Mouse (Mus musculus) heart, postnatal 25 days (tissue): ENCODE results near the gene Tmem160. TPM values are rescaled to one million over a fixed set of nuclear protein-coding genes. Genes with fewer than 3 reads are reported as not detected.

Experiments used
- DNase-seq: peaks from one replicate; pipeline ENCODE4 v3.0.0; 2022; ENCODE audit warnings: low spot score
- intact Hi-C: fragments of 180-260 bp; cut with DNase I; formaldehyde crosslinking; loops from one replicate; pipeline ENCODE4 v1.15.1; 2025
- total RNA-seq, 2 experiments: library from RNA; stranded (reverse); gene quantifications; 2 replicates each; pipeline ENCODE4 v1.2.3; 2021

The Tmem160 gene
- total RNA-seq, 2 experiments from 2014 or later, result 82.2 to 88.1 TPM

DNA sequence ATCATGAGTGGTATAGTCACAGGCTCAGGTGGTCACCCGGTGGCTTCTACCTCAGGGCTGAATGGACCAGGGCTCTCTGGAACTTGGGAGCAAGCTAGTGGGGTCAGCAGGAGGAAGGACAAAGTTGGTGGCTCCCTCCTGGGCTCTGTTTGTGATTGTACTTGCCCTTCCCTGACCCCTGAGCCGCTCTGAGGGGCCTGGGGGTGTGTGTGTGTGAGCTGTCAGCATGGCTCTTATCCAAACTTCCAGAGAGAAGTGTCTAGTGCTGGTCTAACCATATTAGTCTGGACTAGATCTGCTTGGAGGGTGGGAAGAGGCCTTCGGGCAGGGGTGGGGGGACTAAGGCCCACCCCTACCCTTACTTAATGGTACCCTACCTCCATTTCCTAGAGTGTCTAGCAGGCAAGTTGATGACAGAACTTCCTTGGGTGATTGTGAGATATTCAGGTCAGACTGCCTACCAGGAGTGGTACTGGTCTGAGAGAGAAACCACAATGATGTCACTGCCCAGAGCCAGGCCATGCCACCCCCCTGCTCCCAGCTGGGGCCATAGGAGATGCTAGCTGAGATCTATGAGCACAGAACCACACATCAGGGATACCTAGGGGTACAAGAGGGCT is 19.1 kb upstream of the Tmem160 start:
- no peak for DNase-seq
- intact Hi-C loops, result no loop called here

- no peak for DNase-seq
- intact Hi-C loops, result no loop called here
These were observed 17.5 kb upstream of the Tmem160 start for GRCm38 (mm10) chr7:16435088-16435487.

- intact Hi-C loops, result no loop called here
- no peak for DNase-seq
These were observed 11.3 kb upstream of the Tmem160 start for GRCm38 (mm10) chr7:16441241-16441640.

DNA sequence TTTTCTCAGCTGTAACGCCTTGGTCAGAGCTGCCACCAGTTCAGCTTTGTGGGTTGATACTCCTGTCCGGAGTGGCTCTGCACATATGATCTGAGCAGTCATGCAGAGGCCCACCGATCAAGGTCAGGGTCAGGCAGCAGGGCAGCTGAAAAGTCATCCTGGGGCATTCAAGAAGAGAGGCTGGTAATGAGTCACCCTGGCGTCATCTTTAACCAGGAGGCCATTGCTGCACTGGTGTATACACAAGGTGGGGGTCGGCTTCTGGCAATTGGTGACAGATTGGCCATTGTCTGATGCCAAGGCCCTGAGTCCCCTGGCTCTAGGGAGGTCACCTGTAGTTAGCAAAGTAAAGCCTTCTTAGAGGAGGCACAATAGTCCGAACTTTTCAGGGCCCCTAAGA is 923 bp upstream of the Tmem160 start:
- intact Hi-C loops, result no loop called here
- no peak for DNase-seq

DNA sequence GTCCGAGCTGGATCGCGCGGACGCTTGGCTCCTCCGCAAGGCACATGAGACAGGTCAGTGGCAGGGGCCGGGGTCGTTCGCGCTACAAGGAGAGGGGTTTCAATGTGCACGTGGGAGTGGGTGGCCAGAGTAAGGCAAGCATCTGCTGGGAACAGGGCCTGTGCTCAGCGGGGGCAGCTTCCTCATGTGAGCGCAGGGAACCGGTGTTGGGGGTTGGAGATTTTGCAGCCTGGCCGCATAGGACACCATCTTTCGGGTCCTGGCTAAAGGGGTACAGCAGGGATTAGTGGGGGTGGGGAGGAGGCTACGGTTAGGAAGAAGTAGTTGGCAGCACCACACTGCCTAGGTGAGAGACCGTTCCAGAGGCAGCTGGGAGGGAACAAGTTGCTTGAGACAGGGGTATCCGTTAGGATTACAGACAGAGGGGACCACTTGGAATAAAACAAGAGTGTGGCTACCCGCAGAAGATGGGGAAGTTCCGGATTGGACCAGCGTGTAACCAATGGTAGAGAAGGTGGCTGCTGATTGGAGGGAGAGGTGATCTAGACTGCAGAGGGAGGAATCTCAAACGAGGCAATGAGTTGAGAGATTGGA is 636 bp downstream of the Tmem160 start:
- DNase-seq, result peak; percentile 49
- intact Hi-C loops, result no loop called here

DNA sequence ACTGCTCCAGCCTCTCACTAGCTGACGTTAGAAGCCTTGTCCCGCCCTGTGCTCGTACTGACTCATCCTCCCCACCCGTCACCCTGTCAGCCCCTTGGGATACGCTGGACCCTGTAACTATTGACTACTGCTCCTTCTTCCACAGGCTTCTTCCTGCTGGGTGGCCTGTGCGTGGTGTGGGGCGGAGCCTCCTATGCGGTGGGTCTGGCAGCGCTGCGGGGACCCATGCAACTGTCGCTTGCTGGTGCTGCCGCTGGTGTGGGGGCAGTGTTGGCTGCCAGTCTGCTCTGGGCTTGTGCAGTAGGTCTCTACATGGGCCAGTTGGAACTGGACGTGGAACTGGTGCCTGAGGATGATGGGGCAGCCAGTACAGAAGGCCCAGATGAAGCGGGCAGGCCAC is 2.4 kb downstream of the Tmem160 start:
- DNase-seq, result no peak
- intact Hi-C loops, result no loop called here

DNA sequence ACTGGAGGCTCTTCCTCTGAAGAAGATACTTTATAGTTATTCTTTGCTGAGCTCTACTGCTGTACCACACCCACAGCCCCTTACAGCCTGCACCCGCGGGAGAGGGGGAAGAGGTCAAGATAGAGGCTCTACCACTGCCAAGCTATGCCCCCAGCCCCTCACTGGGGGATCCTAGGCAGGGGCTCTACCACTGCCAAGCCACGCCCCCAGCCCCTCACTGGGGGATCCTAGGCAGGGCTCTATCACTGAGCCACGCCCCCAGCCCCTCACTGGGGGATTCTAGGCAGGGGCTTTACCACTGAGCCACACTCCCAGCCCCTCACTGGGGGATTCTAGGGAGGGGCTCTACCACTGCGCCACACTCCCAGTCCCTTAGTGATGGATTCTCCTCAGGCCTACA is 3.7 kb downstream of the Tmem160 start:
- intact Hi-C loops, result no loop called here
- no peak for DNase-seq

DNA sequence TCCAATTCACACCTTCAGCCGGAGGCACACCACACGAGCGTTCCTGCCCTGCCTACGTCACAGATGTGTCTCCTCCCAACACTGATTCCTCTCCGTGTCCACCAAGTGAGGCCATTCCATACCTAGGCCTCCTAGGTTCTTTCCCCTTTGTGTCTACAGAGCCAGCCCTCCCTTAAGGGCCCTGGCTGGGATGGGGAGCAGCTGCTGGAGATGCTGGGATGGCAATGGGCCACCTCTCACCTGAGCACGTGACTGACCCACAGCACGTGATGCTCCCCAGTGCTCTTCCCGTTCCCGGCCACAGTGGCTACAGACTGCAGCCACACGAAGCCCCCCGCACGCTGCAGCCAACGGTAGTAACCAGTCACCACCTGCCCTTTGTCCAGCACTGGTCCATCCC is 8.0 kb downstream of the Tmem160 start:
- no peak for DNase-seq
- intact Hi-C loops, result no loop called here

DNA sequence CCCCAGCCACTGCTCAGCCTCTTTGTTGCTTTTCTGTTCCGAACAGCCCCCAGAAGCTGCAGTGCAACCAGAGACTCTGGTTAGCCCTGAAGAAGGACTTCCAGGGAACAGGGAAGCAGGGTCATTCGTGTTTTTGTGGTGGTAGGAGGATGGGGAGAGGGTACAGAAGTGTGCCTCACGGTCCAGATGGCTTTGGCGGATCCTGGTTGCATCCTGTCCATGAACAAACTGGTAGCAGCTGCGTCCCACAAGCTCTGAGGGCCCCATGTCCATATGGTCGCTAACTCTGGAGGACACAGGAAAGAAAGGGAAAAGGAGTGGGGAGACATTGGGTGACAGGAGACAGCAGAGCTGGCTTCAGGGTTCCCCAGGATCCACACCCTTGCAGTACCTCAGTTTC is 8.6 kb downstream of the Tmem160 start:
- no peak for DNase-seq
- intact Hi-C loops, result no loop called here

DNA sequence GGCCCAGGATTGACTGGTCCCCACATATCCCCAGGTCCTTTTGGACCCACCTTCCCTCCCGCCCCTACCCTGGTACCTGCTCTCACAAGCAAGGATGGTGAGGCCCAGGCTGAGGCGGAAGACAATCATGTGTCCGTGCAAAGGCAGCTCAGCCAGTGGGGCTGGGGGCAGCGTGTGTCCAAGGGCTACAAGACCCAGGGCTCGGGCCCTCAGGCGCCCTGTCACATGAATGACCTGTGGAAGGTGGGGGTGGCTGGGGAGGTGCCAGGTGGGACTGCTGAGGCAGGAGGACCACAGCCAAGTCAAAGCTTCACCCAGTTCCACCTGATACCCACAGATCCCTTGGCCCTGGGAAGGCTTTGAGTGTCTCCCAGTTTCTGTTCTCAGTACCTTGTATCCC is 9.1 kb downstream of the Tmem160 start:
- intact Hi-C loops, result loop anchor here (2.0 kb wide), 1 partner anchor 85 kb away; no protein-coding TSS in a partner anchor
- DNase-seq, result no peak

DNA sequence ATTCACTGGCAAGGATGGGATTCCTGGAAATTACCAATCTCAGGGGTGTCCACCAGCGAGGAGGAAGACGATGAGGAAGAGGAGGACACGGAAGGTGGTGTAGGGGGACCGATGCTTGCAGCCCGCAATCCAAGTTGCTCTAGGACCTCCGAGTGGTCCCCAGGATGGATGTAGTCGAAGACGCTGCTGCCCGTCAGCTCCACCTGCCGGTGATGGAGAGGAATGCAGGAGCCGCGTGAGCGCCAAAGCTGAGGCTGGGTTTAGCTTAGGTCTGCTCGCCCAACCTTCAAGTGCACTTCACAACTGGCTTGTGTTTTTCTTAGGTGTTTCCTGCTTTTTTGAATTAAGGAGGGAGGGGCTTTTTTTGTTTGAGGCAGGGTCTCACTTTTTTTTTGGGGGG is 10.6 kb downstream of the Tmem160 start:
- intact Hi-C loops, result loop anchor here (1.0 to 2.0 kb wide), 2 partner anchors 67 to 86 kb away; no protein-coding TSS in a partner anchor
- DNase-seq, result peak; percentile 48

GRCm38 (mm10) chr7:16465160-16465559 is 12.6 kb downstream of the Tmem160 start:
- intact Hi-C loops, result loop anchor here (1.0 to 2.0 kb wide), 2 partner anchors 26 to 154 kb away; no protein-coding TSS in a partner anchor
- DNase-seq, result peak; percentile 21

DNA sequence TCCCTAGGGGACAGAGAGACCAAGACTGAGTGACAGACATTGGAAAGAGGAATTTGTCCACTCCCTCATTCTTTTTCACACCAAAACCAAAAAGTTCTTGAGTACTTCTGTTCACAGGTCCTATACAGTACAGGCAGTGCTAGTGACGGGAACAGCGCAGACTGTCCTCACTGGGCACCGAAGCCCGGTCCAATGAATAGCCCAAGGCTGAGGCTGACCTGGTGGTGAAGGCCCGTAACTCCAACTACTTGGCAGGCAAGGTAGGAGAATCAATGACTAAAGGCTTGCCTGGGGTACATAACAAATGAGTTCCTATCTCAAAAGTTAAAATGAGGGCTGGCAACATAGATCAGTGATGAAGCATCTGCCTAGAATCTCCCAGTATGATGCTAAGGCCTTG is 13.0 kb downstream of the Tmem160 start:
- intact Hi-C loops, result loop anchor here (1.0 to 2.0 kb wide), 2 partner anchors 26 to 153 kb away; no protein-coding TSS in a partner anchor
- DNase-seq, result no peak

GRCm38 (mm10) chr7:16466565-16466964 is 14.0 kb downstream of the Tmem160 start:
- intact Hi-C loops, result no loop called here
- no peak for DNase-seq

DNA sequence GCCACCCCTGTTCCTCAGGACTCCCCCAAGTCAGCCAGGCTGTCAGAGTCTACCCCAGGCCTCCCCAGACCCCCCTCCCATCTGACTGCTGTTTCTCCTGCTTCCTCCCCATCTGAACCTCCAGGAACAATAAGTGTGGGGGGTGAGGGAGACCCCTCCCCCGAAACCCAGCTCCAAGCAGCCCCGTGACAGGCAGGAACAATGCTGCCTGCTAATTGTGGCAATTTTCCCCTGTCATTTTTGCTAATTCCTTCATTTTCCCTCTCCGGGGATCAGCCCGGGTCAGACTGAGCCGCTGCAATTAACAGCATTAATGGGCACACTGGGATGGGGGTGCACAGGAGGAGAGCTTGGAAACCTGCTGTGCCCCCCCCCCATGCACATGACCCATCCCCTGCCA is 15.5 kb downstream of the Tmem160 start:
- no peak for DNase-seq
- intact Hi-C loops, result no loop called here

DNA sequence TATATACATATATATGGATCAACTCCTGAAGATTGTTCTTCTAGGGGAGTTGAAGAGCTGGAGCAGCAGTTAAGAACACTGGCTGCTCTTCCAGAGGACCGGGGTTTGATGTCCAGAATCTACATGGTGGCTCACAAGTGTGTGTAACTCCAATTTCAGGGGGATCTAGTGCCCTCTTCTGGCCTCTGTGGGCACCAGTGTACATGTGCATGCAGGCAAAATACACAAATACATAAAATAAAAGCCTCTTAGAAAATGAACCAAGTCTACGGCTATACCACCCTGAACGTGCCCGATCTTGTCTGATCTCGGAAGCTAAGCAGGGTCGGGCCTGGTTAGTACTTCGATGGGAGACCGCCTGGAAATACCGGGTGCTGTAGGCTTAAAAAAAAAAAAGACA is 19.0 kb downstream of the Tmem160 start:
- intact Hi-C loops, result no loop called here

DNA sequence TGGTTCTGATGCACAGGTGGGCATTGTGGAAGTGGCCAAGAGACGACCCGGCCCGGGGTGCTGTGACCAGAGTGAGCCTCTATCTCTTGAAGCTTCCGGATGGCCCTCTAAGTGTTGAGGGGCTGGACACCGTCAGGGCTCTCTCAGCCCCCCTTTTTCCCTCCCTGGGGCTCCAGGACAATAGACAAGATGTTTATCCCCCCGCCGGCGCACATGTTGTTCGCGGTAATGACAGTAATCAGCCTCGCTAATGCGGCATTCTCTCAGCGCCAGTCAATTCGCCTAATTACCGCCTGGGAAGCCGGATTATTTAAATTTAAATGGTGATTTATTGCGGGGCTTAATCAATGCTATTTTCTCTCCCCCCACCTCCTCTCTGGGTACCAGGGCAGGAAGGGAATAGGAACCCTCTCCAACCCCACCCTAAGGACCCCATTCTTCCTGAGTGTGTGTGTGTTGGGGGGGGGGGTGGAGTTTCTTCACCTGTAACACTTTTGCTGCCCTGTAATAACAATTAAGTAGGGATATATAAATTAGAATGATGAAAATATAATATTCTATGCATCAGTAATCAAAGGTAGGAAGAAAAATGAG is 19.6 kb downstream of the Tmem160 start:
- DNase-seq, result no peak
- intact Hi-C loops, result no loop called here

More for the DNA sequence above, 19.0 kb downstream of the Tmem160 start:
- DNase-seq, result no peak

GRCm38 (mm10) chr7:16473847-16474246 is 21.3 kb downstream of the Tmem160 start:
- no peak for DNase-seq
- intact Hi-C loops, result no loop called here

DNA sequence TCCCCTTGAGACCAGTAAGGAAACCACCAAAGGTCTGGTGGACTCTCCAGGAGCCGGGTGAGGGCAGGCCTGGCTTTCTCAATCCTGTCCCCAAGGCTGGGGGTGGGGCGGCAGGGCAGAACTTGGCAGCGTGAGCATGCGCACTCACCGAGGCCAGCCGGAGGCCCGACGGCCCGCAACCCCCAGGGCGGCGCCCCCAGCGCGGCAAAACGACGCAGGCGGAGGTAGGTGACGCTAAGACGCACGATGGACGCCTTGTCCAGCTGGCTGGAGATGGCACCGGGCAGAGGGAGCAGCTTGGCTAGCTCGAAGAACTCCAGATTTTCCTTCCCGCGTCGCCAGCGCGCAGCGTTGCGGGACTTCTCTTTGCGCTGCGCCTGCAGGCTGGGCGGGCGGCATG is 21.9 kb downstream of the Tmem160 start:
- DNase-seq, result no peak
- intact Hi-C loops, result no loop called here

GRCm38 (mm10) chr7:16475321-16475720 is 22.7 kb downstream of the Tmem160 start:
- intact Hi-C loops, result no loop called here
- no peak for DNase-seq

- intact Hi-C loops, result no loop called here
- no peak for DNase-seq
These were observed 23.4 kb downstream of the Tmem160 start for GRCm38 (mm10) chr7:16475764-16476599.
